Mouse (Mus musculus): Measurements from ENCODE around the gene Tlr7. TPM values are rescaled to one million over a fixed set of nuclear protein-coding genes. Genes with fewer than 3 reads are reported as not detected.
"Not testable (repeated sequence)": the region's sequence is repeated elsewhere in the genome, so short reads cannot be mapped to it uniquely, and the experiment has no call there.

Gene Tlr7
- 0.09 and 0.11 TPM in 2 replicates for total RNA-seq (2012; rRNA removed)

GRCm38 (mm10) chrX:167330399-167330798 is at the start of gene Tlr7:
Gene Tlr7, minus strand, starts transcription at chrX:167330558.
- no peaks in the 10 kb centered on the region for H3K36me3 ChIP-seq (ENCODE audit: control insufficient read depth, insufficient read depth, low read length, poor library complexity, severe bottlenecking)
- no peak for DNase-seq (ENCODE audit: low read depth, low spot score)
- no peak within 1 kb of the TSS for H3K27ac ChIP-seq (ENCODE audit: insufficient read depth, low read depth, low read length, poor library complexity, severe bottlenecking)
- TF ChIP-seq ZC3H11A (IDR thresholded peaks at IDR 0.05; ENCODE audit: borderline replicate concordance, low read depth, low read length) (no peak), ZNF384 (IDR thresholded peaks at IDR 0.05; ENCODE audit: low read depth, low read length) (no peak)
- H3K9me3 ChIP-seq (ENCODE audit: control insufficient read depth, insufficient read depth, low read depth, low read length): no peaks in the 10 kb centered on the region
- in situ Hi-C loops (cut with MboI; ENCODE audit: low sequenced_read_pairs in 2 of 2, unreplicated experiment in 2 of 2): no loop called here
- H3K4me3 ChIP-seq (ENCODE audit: insufficient read depth in 1 of 2, low read depth in 1 of 2, low read length in 2 of 2, poor library complexity in 1 of 2, severe bottlenecking in 1 of 2): no peak within 1 kb of the TSS
- H3K9ac ChIP-seq (ENCODE audit: insufficient read depth, low read depth, low read length, poor library complexity, severe bottlenecking): no peak within 1 kb of the TSS
- no peaks in the 10 kb centered on the region for H3K4me1 ChIP-seq (ENCODE audit: control insufficient read depth in 2 of 2, insufficient read depth in 2 of 2, low read length in 2 of 2, poor library complexity in 1 of 2)

DNA sequence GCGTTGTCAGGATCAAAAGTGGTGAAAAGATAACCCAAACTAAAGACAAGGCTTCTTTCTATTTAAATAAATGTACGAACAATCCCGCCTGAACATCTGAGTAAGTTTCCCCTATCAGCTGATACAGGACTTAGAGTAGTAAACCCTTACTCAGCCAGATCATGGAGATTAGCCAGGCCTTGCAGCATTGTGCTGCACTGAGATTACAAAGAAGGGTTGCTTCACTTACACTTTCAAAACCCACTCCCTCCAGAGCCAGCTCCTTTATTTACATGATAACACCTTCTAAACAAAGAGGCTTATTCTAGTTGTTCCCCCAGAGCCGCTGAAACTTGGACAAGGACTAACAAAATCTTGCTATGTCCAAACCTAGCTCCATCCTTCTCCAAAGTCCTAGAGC is 49.7 kb upstream of the Tlr7 start:
- TF ChIP-seq ZNF384 (IDR thresholded peaks at IDR 0.05; ENCODE audit: low read depth, low read length): no peak
- no peak for TF ChIP-seq HCFC1 (IDR thresholded peaks at IDR 0.05; ENCODE audit: borderline replicate concordance, insufficient read depth, low read length)
- TF ChIP-seq CHD2 (IDR thresholded peaks at IDR 0.05; ENCODE audit: low read depth, low read length): no peak
- TF ChIP-seq ZC3H11A (IDR thresholded peaks at IDR 0.05; ENCODE audit: borderline replicate concordance, low read depth, low read length): no peak
- no peak for TF ChIP-seq MAFK (IDR thresholded peaks at IDR 0.05; ENCODE audit: insufficient read depth, low read depth, low read length)
- no peaks in the 10 kb centered on the region for H3K36me3 ChIP-seq (ENCODE audit: control insufficient read depth, insufficient read depth, low read length, poor library complexity, severe bottlenecking)
- H3K9ac ChIP-seq (ENCODE audit: insufficient read depth, low read depth, low read length, poor library complexity, severe bottlenecking): no peak overlapping the region
- no peaks in the 10 kb centered on the region for H3K9me3 ChIP-seq (ENCODE audit: control insufficient read depth, insufficient read depth, low read depth, low read length)
- H3K4me3 ChIP-seq (ENCODE audit: insufficient read depth in 1 of 2, low read depth in 1 of 2, low read length in 2 of 2, poor library complexity in 1 of 2, severe bottlenecking in 1 of 2): peak overlapping the region in 1 of 2 experiments; percentile 12; a peak in 1 of 4 replicates
- in situ Hi-C loops (cut with MboI; ENCODE audit: low sequenced_read_pairs in 2 of 2, unreplicated experiment in 2 of 2): no loop called here
- peaks cover 0 to 3% of the 10 kb centered on the region in 2 experiments; a peak in 1 of 4 replicates for H3K4me1 ChIP-seq (ENCODE audit: control insufficient read depth in 2 of 2, insufficient read depth in 2 of 2, low read length in 2 of 2, poor library complexity in 1 of 2)
- no peak overlapping the region for H3K27ac ChIP-seq (ENCODE audit: insufficient read depth, low read depth, low read length, poor library complexity, severe bottlenecking)
- no peak for DNase-seq (ENCODE audit: low read depth, low spot score)

DNA sequence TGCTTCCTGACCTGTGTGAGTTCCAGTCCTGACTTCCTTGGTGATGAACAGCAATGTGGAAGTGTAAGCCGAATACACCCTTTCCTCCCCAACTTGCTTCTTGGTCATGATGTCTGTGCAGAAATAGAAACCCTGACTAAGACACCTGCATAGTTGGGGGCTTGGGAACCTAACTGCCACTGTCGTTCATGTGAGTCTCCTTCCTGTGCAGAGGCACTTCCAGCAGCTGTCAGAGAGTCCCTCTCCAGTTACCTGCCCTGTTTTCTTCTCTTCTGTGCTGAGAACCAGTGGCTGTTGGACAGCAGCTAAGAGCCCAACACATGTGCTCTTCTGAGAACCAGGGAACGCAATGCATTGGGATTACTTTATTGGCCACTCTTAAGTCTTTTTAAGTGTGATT is 30.9 kb upstream of the Tlr7 start:
- H3K9ac ChIP-seq (ENCODE audit: insufficient read depth, low read depth, low read length, poor library complexity, severe bottlenecking); DNase-seq (ENCODE audit: low read depth, low spot score); H3K36me3 ChIP-seq (ENCODE audit: control insufficient read depth, insufficient read depth, low read length, poor library complexity, severe bottlenecking); H3K9me3 ChIP-seq (ENCODE audit: control insufficient read depth, insufficient read depth, low read depth, low read length); H3K27ac ChIP-seq (ENCODE audit: insufficient read depth, low read depth, low read length, poor library complexity, severe bottlenecking); H3K4me1 ChIP-seq (ENCODE audit: control insufficient read depth in 2 of 2, insufficient read depth in 2 of 2, low read length in 2 of 2, poor library complexity in 1 of 2); in situ Hi-C loops (cut with MboI; ENCODE audit: low sequenced_read_pairs in 2 of 2, unreplicated experiment in 2 of 2); H3K4me3 ChIP-seq (ENCODE audit: insufficient read depth in 1 of 2, low read depth in 1 of 2, low read length in 2 of 2, poor library complexity in 1 of 2, severe bottlenecking in 1 of 2): not testable (repeated sequence)

DNA sequence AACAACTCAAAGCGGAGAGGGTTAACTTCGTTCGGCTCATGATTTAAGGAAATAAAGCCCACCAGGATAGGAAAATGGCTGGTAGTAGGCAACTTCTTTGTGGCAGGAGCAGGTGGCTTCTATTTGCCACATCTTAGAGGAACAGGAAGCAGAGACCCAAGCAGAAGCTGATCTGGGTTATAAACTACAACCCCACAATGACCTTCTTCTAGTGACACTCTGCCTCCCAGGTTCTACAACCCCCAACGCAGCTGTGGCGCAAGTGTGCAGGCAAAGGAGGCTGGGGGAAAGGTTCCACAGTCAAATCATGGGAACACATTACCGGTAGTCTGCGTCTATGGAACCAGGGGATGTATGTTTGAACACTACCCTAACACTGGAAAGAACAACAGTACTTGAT is 29.3 kb upstream of the Tlr7 start:
- H3K27ac ChIP-seq (ENCODE audit: insufficient read depth, low read depth, low read length, poor library complexity, severe bottlenecking): no peak overlapping the region
- in situ Hi-C loops (cut with MboI; ENCODE audit: low sequenced_read_pairs in 2 of 2, unreplicated experiment in 2 of 2): no loop called here
- no peak for DNase-seq (ENCODE audit: low read depth, low spot score)
- no peak overlapping the region for H3K4me3 ChIP-seq (ENCODE audit: insufficient read depth in 1 of 2, low read depth in 1 of 2, low read length in 2 of 2, poor library complexity in 1 of 2, severe bottlenecking in 1 of 2)
- no peaks in the 10 kb centered on the region for H3K4me1 ChIP-seq (ENCODE audit: control insufficient read depth in 2 of 2, insufficient read depth in 2 of 2, low read length in 2 of 2, poor library complexity in 1 of 2)
- TF ChIP-seq ZC3H11A (IDR thresholded peaks at IDR 0.05; ENCODE audit: borderline replicate concordance, low read depth, low read length) (no peak), ZNF384 (IDR thresholded peaks at IDR 0.05; ENCODE audit: low read depth, low read length) (no peak), MAFK (IDR thresholded peaks at IDR 0.05; ENCODE audit: insufficient read depth, low read depth, low read length) (no peak), HCFC1 (IDR thresholded peaks at IDR 0.05; ENCODE audit: borderline replicate concordance, insufficient read depth, low read length) (no peak), CHD2 (IDR thresholded peaks at IDR 0.05; ENCODE audit: low read depth, low read length) (no peak)
- no peaks in the 10 kb centered on the region for H3K9me3 ChIP-seq (ENCODE audit: control insufficient read depth, insufficient read depth, low read depth, low read length)
- H3K36me3 ChIP-seq (ENCODE audit: control insufficient read depth, insufficient read depth, low read length, poor library complexity, severe bottlenecking): peaks cover 5% of the 10 kb centered on the region
- no peak overlapping the region for H3K9ac ChIP-seq (ENCODE audit: insufficient read depth, low read depth, low read length, poor library complexity, severe bottlenecking)

- Histone ChIP-seq H3K9ac (ENCODE audit: insufficient read depth, low read depth, low read length, poor library complexity, severe bottlenecking) (no peak overlapping the region), H3K4me3 (ENCODE audit: insufficient read depth in 1 of 2, low read depth in 1 of 2, low read length in 2 of 2, poor library complexity in 1 of 2, severe bottlenecking in 1 of 2) (no peak overlapping the region), H3K27ac (ENCODE audit: insufficient read depth, low read depth, low read length, poor library complexity, severe bottlenecking) (no peak overlapping the region), H3K4me1 (ENCODE audit: control insufficient read depth in 2 of 2, insufficient read depth in 2 of 2, low read length in 2 of 2, poor library complexity in 1 of 2) (no peaks in the 10 kb centered on the region), H3K36me3 (ENCODE audit: control insufficient read depth, insufficient read depth, low read length, poor library complexity, severe bottlenecking) (peaks cover 3% of the 10 kb centered on the region; the same call in 1 of the 2 replicates), H3K9me3 (ENCODE audit: control insufficient read depth, insufficient read depth, low read depth, low read length) (no peaks in the 10 kb centered on the region)
- no peak for DNase-seq (ENCODE audit: low read depth, low spot score)
- in situ Hi-C loops (cut with MboI; ENCODE audit: low sequenced_read_pairs in 2 of 2, unreplicated experiment in 2 of 2): no loop called here
- no peak for TF ChIP-seq ZNF384 (IDR thresholded peaks at IDR 0.05; ENCODE audit: low read depth, low read length)
- no peak for TF ChIP-seq ZC3H11A (IDR thresholded peaks at IDR 0.05; ENCODE audit: borderline replicate concordance, low read depth, low read length)
- TF ChIP-seq CHD2 (IDR thresholded peaks at IDR 0.05; ENCODE audit: low read depth, low read length): no peak
- no peak for TF ChIP-seq HCFC1 (IDR thresholded peaks at IDR 0.05; ENCODE audit: borderline replicate concordance, insufficient read depth, low read length)
- TF ChIP-seq MAFK (IDR thresholded peaks at IDR 0.05; ENCODE audit: insufficient read depth, low read depth, low read length): no peak
Measured at GRCm38 (mm10) chrX:167357415-167357814, 27.1 kb upstream of the Tlr7 start.

Measured in ES-E14 (cell line).